In the genomic region with DNA sequence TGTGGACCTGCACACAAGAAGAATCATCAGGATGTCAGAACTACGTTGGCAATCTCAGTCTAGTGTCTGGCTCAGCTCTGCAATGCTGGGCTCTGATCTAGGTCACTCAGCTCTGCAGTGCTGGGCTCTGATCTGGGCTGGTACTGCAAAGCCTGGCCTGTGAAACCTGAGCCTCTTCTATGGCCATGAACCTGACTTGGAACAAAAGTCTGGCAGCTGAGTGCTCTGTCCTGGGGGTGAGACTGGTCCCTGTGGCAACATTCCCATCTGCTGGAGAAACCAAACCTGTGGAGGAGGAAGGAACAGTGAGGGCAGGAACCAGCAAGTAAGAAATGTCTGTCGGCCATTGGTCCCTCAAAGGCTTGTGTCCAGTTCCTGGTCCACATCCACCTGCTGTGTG, we compare ENCODE assay signal across 23 mouse cellular contexts.
DNase-seq lines count a peak whose midpoint lies in the region; ATAC-seq and TF ChIP-seq lines count a peak whose summit lies in the region.
"Had no signal": no experiment of that assay in that cellular context is flagged by ENCODE, and none has a peak within 500 bp of the region (broad histone marks: within the 10 kb centered on the region; RNA-seq: fewer than 3 reads in every experiment).

No protein-coding gene starts in this region.

- peaks cover 12% of the 10 kb centered on the region for H3K36me3 ChIP-seq in embryonic facial prominence, embryonic 14.5 days (ENCODE audit: control insufficient read depth, insufficient read depth, low read length)
- peaks cover 16% of the 10 kb centered on the region for H3K36me3 ChIP-seq in embryonic facial prominence, embryonic 10.5 days (replicated peaks)
- peaks cover 5% of the 10 kb centered on the region; the same call in 1 of the 2 replicates for H3K36me3 ChIP-seq in hindbrain, embryonic 12.5 days
- no peaks in the 10 kb centered on the region for H3K36me3 ChIP-seq in hindbrain, postnatal 0 days (ENCODE audit: insufficient read depth, low read length)
- peaks cover 22% of the 10 kb centered on the region for H3K36me3 ChIP-seq in neural tube, embryonic 13.5 days

- no peak for DNase-seq in embryonic facial prominence, embryonic 14.5 days (ENCODE audit: low spot score)
- no peak for DNase-seq in embryonic facial prominence, embryonic 10.5 days (ENCODE audit: low spot score)
- no peak for DNase-seq in hindbrain, postnatal 0 days (ENCODE audit: low spot score)
- no peak for DNase-seq in neural tube, embryonic 10.5 days (ENCODE audit: extremely low spot score, low spot score)
- no peak for DNase-seq in lung, adult 2 months
- DNase-seq: cerebellum, adult 2 months; gastrocnemius, postnatal 14 days; kidney, adult 2 months; kidney, postnatal 36 days; layer of hippocampus, postnatal 36 days; liver, embryonic 13.5 days; lung, embryonic 14.5 days; lung, postnatal 36 days; midbrain, embryonic 14.5 days; right cerebral cortex, adult 18-20 months; right cerebral cortex, postnatal 4 days; thymus, postnatal 14 days had no signal

- no peaks in the 10 kb centered on the region for H3K9me3 ChIP-seq in embryonic facial prominence, embryonic 14.5 days (ENCODE audit: control insufficient read depth, low read length)
- H3K9me3 ChIP-seq in embryonic facial prominence, embryonic 10.5 days = no peaks in the 10 kb centered on the region
- H3K9me3 ChIP-seq in hindbrain, embryonic 12.5 days (replicated peaks) = no peaks in the 10 kb centered on the region
- no peaks in the 10 kb centered on the region for H3K9me3 ChIP-seq in hindbrain, postnatal 0 days (ENCODE audit: low read length)
- H3K9me3 ChIP-seq in neural tube, embryonic 13.5 days = no peaks in the 10 kb centered on the region
- H3K9me3 ChIP-seq: limb, embryonic 13.5 days; liver, embryonic 13.5 days; neural tube, embryonic 15.5 days had no signal

- H3K27ac ChIP-seq in embryonic facial prominence, embryonic 14.5 days (replicated peaks; ENCODE audit: low read depth, low read length) = no peak overlapping the region
- no peak overlapping the region for H3K27ac ChIP-seq in embryonic facial prominence, embryonic 10.5 days (replicated peaks)
- no peak overlapping the region for H3K27ac ChIP-seq in hindbrain, embryonic 12.5 days
- H3K27ac ChIP-seq in hindbrain, postnatal 0 days = no peak overlapping the region
- no peak overlapping the region for H3K27ac ChIP-seq in neural tube, embryonic 13.5 days (replicated peaks)
- H3K27ac ChIP-seq: limb, embryonic 13.5 days; liver, embryonic 13.5 days; neural tube, embryonic 15.5 days had no signal

- H3K9ac ChIP-seq in embryonic facial prominence, embryonic 14.5 days (ENCODE audit: low read depth, low read length) = no peak overlapping the region
- H3K9ac ChIP-seq in hindbrain, embryonic 12.5 days = no peak overlapping the region
- no peak overlapping the region for H3K9ac ChIP-seq in hindbrain, postnatal 0 days (replicated peaks; ENCODE audit: low read length)
- no peak overlapping the region for H3K9ac ChIP-seq in neural tube, embryonic 13.5 days
- H3K9ac ChIP-seq: limb, embryonic 13.5 days; liver, embryonic 13.5 days; lung, embryonic 14.5 days; neural tube, embryonic 15.5 days had no signal

- no peak overlapping the region for H3K4me2 ChIP-seq in embryonic facial prominence, embryonic 14.5 days (ENCODE audit: low read depth, low read length)
- no peak overlapping the region for H3K4me2 ChIP-seq in hindbrain, embryonic 12.5 days (replicated peaks)
- H3K4me2 ChIP-seq in hindbrain, postnatal 0 days (ENCODE audit: low read depth, low read length) = no peak overlapping the region
- no peak overlapping the region for H3K4me2 ChIP-seq in neural tube, embryonic 13.5 days
- H3K4me2 ChIP-seq: heart, embryonic 11.5 days; limb, embryonic 13.5 days; liver, embryonic 13.5 days; lung, embryonic 14.5 days; neural tube, embryonic 15.5 days had no signal

- H3K27me3 ChIP-seq in embryonic facial prominence, embryonic 14.5 days (replicated peaks; ENCODE audit: control insufficient read depth, insufficient read depth, low read length) = no peaks in the 10 kb centered on the region
- H3K27me3 ChIP-seq in embryonic facial prominence, embryonic 10.5 days (replicated peaks; ENCODE audit: low read depth, poor library complexity, severe bottlenecking) = peaks cover 37% of the 10 kb centered on the region
- no peaks in the 10 kb centered on the region for H3K27me3 ChIP-seq in hindbrain, embryonic 12.5 days
- no peaks in the 10 kb centered on the region for H3K27me3 ChIP-seq in hindbrain, postnatal 0 days (ENCODE audit: insufficient read depth, low read length)
- no peaks in the 10 kb centered on the region for H3K27me3 ChIP-seq in neural tube, embryonic 13.5 days
- H3K27me3 ChIP-seq: limb, embryonic 13.5 days; liver, embryonic 13.5 days; neural tube, embryonic 15.5 days had no signal

- no peak for TF ChIP-seq CTCF in hindbrain, postnatal 0 days (IDR thresholded peaks at IDR 0.05; ENCODE audit: low read depth)
- TF ChIP-seq CTCF in lung, adult 2 months (IDR thresholded peaks at IDR 0.05; ENCODE audit: insufficient read depth, low read length) = no peak

- H3K4me3 ChIP-seq in embryonic facial prominence, embryonic 14.5 days (ENCODE audit: low read depth, low read length) = no peak overlapping the region
- no peak overlapping the region for H3K4me3 ChIP-seq in embryonic facial prominence, embryonic 10.5 days
- no peak overlapping the region for H3K4me3 ChIP-seq in hindbrain, embryonic 12.5 days
- H3K4me3 ChIP-seq in hindbrain, postnatal 0 days (ENCODE audit: low read length) = no peak overlapping the region
- H3K4me3 ChIP-seq in neural tube, embryonic 13.5 days = no peak overlapping the region
- no peak overlapping the region for H3K4me3 ChIP-seq in lung, adult 2 months (replicated peaks; ENCODE audit: extremely low read depth, low read depth, low read length)
- H3K4me3 ChIP-seq: limb, embryonic 13.5 days; liver, embryonic 13.5 days; megakaryocyte, embryonic 14.5 days; neural tube, embryonic 15.5 days had no signal

- peaks cover 7% of the 10 kb centered on the region; the same call in 1 of the 2 replicates for H3K4me1 ChIP-seq in embryonic facial prominence, embryonic 14.5 days (ENCODE audit: control insufficient read depth, insufficient read depth, low read length)
- peaks cover 37% of the 10 kb centered on the region for H3K4me1 ChIP-seq in embryonic facial prominence, embryonic 10.5 days
- peaks cover 14% of the 10 kb centered on the region for H3K4me1 ChIP-seq in hindbrain, embryonic 12.5 days
- no peaks in the 10 kb centered on the region for H3K4me1 ChIP-seq in hindbrain, postnatal 0 days (ENCODE audit: insufficient read depth, low read length)
- peaks cover 35% of the 10 kb centered on the region for H3K4me1 ChIP-seq in neural tube, embryonic 13.5 days (replicated peaks)
- H3K4me1 ChIP-seq in lung, adult 2 months (ENCODE audit: control insufficient read depth, insufficient read depth, low read length) = peaks cover 3% of the 10 kb centered on the region; the same call in 1 of the 2 replicates

- ATAC-seq in embryonic facial prominence, embryonic 14.5 days (ENCODE audit: low read depth) = peak; percentile 23; the same call in 1 of the 2 replicates
- peak; percentile 12; the same call in 1 of the 2 replicates for ATAC-seq in hindbrain, embryonic 12.5 days (ENCODE audit: low FRiP score)
- no peak for ATAC-seq in hindbrain, postnatal 0 days
- ATAC-seq in neural tube, embryonic 13.5 days (ENCODE audit: low read depth) = peak; percentile 19; the same call in 1 of the 2 replicates

- TF ChIP-seq POLR2A in lung, adult 2 months (IDR thresholded peaks at IDR 0.05; ENCODE audit: borderline replicate concordance, extremely low read depth, low read depth, low read length) = no peak

- WGBS in embryonic facial prominence, embryonic 14.5 days = 77% methylated on average over 2 of the region's 2 CpGs
- 82% methylated on average over 2 of the region's 2 CpGs for WGBS in embryonic facial prominence, embryonic 10.5 days
- 73% methylated on average over 2 of the region's 2 CpGs for WGBS in hindbrain, embryonic 12.5 days
- 73% methylated on average over 2 of the region's 2 CpGs for WGBS in hindbrain, postnatal 0 days
- 84% methylated on average over 2 of the region's 2 CpGs for WGBS in neural tube, embryonic 13.5 days
- WGBS in lung, adult 2 months = 69% methylated on average over 2 of the region's 2 CpGs
